Mouse (Mus musculus): ENCODE data around the gene Nfe2l2.
"Not testable (repeated sequence)": the region's sequence is repeated elsewhere in the genome, so short reads cannot be mapped to it uniquely, and the experiment has no call there.

Gene Nfe2l2

DNA sequence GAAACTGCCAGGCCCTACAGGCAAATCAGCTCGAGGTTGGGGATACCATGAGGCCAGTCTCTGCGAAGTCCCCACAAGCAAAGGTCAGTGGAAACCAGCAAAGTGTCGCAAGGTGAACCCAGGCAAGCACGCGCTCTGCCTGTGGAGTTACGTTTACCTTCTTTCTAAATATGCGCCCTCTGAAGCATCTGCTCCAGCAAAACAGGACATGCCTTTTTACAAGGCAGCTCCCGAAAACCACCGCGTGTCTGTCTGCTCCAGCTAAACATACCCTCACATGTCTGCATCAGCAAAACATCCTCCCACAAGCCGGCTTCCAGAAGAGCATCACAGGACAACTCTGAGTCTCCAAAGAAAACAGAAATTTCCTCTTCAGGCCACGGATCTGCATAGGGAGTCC lies 59.2 kb downstream of the Nfe2l2 start:
- POLR2A ChIA-PET: interaction anchor here in 3 of 4 experiments (0.8 to 11.9 kb wide), 20 partner anchors 8 to 186 kb away, joined by 3 to 246 read pairs (median 8); partner anchors contain the start of genes Hnrnpa3 (in 3 of the 3), Nfe2l2 (in 3 of the 3) and Agps (in 1 of the 3)
- CTCF ChIA-PET: interaction anchor here in 1 of 4 experiments (1.1 kb wide), 1 partner anchor 10 kb away, joined by 3 read pairs; no protein-coding TSS in a partner anchor

DNA sequence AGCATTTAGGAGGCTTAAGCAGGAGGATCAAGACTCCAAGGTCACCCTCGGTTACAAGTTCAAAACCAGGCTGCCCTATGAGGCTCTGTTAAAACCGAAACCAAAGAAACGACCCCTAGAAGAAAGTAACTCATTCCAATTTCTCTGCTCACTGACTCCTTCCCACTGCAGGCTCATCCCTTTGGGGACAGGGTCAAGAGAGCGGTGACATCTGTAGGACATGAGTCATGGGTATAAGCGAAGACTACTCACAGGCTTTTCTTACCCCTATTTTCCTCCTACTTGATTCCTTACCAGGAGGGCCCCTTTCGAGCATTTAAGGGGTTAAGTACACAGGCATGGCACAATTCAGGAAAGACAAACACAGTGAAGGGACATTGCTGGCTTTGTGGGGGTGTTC lies 60.5 kb downstream of the Nfe2l2 start:
- POLR2A ChIA-PET: interaction anchor here in 3 of 4 experiments (0.6 to 11.9 kb wide), 13 partner anchors 10 to 60 kb away, joined by 3 to 246 read pairs (median 13); partner anchors contain the start of genes Hnrnpa3 (in 3 of the 3) and Nfe2l2 (in 1 of the 3)
- CTCF ChIA-PET: no interaction called here

DNA sequence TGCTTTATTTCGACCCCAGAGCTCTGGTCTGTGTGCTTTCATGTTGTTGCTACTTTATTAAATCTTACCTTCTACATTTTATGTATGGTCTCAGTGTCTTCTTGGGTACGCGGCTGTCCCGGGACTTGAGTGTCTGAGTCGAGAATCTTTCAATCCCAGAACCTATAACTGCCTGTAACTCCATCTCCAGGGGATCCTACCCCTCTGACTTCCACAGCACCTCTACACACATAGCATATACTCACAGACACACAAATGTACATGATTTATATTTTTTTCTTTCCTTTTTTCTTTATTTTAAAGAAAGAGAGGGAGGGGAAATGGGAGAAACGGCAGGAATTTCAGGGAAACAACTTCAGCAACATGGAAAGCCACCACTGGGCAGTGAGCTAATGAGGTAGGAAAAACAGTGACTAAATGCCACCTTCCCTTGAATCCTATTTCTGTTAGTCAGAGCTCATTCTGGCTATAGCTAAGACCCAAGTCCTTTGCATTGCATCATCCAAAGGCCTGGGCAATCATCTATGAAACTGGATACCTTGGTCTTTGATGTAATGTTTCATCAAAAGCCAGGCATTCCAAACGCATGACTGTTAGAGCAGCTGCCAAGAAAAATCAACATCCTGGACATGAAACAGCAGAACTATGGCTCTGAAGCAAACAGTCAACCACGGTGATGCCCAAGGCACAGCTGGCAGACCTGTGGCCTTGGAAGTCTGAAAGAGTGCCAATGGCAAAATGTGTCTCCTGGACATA lies 61.5 kb downstream of the Nfe2l2 start:
- POLR2A ChIA-PET: interaction anchor here in 3 of 4 experiments (0.5 to 11.9 kb wide), 14 partner anchors 9 to 136 kb away, joined by 3 to 246 read pairs (median 12); partner anchors contain the start of genes Hnrnpa3 (in 3 of the 3) and Nfe2l2 (in 2 of the 3)
- CTCF ChIA-PET: no interaction called here

DNA sequence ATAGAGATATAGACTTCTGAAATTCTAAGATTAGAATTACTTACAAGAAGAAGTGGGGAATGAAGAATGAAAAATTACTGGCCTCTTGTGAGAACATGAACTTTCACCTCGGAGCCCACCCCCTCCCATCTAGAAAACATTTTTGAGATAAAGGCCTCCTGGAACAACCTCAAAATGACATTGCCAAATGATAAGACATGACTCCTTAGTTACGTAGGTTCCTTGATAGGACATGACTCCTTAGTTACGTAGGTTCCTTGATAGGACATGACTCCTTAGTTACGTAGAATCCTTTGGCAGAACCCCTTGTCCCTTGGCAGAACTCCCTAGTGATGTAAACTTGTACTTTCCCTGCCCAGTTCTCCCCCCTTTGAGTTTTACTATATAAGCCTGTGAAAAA lies 62.1 kb downstream of the Nfe2l2 start:
- POLR2A ChIA-PET: interaction anchor here in 3 of 4 experiments (0.5 to 11.9 kb wide), 7 partner anchors 8 to 136 kb away, joined by 9 to 246 read pairs (median 34); partner anchors contain the start of gene Hnrnpa3 (in 2 of the 3)
- CTCF ChIA-PET: not testable (repeated sequence)

DNA sequence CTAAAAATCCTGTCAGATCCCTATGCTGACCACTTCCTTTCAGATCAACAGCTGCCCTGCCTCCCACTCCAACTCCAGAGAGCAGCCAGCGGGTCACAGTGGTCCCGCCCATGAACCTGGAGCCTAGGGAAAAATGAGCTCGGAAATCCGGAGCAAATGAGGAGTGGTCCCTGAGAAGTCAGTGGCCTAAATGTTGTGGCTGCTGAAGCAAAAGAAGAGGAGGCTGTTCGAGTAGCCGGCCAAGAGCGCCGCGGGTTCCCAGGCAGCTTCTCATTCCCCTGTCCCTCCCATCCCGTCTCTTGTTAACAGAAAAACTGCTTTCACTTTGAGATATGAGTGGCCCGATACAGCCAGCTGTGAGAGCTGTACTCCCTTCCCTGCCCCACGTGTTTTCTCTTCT lies 64.9 kb downstream of the Nfe2l2 start:
- CTCF ChIA-PET, POLR2A ChIA-PET: not testable (repeated sequence)

DNA sequence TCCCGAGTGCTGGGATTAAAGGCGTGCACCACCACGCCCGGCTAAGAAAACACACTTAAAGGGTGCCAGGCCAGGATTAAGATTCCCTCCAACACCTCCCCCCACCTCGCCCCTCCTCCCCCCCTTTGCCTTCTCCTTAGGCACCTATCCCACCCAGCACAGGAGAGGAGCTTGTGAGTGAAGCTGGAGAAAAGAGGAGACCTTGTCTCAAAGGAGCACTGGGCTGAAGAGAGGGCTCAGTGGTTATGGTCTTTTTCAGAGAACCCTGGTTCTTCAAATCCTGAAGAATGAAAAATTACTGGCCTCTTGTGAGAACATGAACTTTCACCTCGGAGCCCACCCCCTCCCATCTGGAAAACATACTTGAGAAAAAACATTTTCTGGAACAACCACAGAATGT lies 66.6 kb downstream of the Nfe2l2 start:
- ChIA-PET CTCF (interaction anchor here in 1 of 4 experiments (0.6 kb wide), 1 partner anchor 194 kb away, joined by 5 read pairs; no protein-coding TSS in a partner anchor), POLR2A (interaction anchor here in 3 of 4 experiments (0.5 to 10.1 kb wide), 12 partner anchors 9 to 194 kb away, joined by 3 to 426 read pairs (median 32); partner anchors contain the start of genes Hnrnpa3 (in 3 of the 3), Agps (in 1 of the 3) and Nfe2l2 (in 1 of the 3))

DNA sequence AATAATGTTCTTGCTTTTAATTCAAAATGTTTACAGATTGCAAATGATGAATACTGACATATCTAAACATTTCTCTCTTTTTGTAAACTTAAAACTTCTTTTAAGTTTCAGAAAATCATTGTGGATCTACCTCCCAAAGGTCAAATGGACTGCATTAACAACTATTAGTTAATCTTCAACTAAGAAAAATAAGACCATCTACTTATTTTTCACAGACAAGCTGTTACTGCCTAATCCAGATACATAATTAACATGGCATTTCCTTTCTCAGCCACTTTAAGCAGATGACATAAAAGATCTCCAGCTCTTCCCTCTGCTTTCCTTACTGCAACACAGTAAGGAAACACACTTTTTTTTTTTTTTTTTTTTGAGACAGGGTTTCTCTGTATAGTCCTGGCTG lies 67.1 kb downstream of the Nfe2l2 start:
- ChIA-PET CTCF (interaction anchor here in 3 of 4 experiments (0.5 to 1.2 kb wide), 5 partner anchors 20 to 220 kb away, joined by 3 to 5 read pairs (median 3); partner anchors contain the start of gene Nfe2l2 (in 1 of the 3)), POLR2A (interaction anchor here in 3 of 4 experiments (0.5 to 10.1 kb wide), 25 partner anchors 7 to 195 kb away, joined by 3 to 426 read pairs (median 80); partner anchors contain the start of genes Hnrnpa3 (in 3 of the 3), Nfe2l2 (in 2 of the 3) and Agps (in 1 of the 3))

DNA sequence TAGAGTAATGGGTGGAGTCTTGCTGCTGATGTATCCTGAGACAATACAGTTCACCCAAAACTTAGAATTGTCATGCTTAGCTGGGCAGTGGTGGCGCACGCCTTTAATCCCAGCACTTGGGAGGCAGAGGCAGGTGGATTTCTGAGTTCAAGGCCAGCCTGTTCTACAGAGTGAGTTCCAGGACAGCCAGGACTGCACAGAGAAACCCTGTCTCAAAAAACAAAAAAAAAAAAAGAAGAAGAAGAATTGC lies 67.5 kb downstream of the Nfe2l2 start:
- POLR2A ChIA-PET: interaction anchor here in 3 of 4 experiments (0.7 to 10.1 kb wide), 24 partner anchors 8 to 195 kb away, joined by 3 to 426 read pairs (median 82); partner anchors contain the start of genes Hnrnpa3 (in 3 of the 3), Nfe2l2 (in 2 of the 3) and Agps (in 1 of the 3)

DNA sequence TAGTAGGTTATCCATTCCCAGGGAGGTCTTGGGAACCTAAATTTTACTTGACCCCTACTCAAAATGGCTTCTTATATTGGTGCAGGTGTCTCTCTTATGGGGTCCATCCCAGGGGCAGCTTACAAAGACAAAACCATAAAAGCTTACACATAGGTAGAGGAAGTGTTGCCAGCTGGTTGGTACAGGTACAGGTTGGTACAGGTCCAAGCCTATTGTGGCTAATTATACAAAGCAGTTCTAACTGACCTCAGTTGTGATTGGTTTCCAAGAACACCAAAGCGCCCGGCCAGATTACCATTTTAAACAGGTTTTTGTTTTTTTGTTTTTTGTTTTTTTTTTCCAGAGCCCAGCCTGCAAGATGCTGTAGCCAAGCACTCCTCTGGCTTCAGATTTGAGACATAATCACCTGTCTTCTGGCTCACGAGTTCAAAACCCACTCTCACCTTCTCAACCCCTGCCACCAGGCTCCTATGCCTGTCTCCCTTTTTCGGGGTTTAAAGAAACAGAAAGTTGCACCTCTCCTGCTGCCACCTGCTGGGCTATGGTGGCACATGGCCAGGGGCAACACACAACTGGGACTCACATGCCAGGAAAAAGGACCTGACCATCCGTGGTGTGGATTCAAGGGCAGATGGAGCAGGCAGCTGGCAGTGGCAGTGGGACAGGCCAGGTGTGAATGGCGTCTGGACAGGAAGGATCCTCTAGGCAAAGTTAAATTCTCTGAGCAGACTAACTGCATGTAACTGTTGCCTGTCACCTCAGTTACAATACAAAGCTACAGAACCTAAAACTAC lies 68.0 kb downstream of the Nfe2l2 start:
- ChIA-PET POLR2A (interaction anchor here (0.6 to 10.1 kb wide), 45 partner anchors 8 to 1344 kb away, joined by 3 to 426 read pairs (median 9); partner anchors contain the start of genes Hnrnpa3 (in 3 of the 4), Nfe2l2 (in 3 of the 4) and Agps (in 1 of the 4)), CTCF (interaction anchor here in 3 of 4 experiments (0.5 to 1.4 kb wide), 9 partner anchors 9 to 121 kb away, joined by 3 to 6 read pairs (median 3); partner anchors contain the start of gene Nfe2l2 (in 1 of the 3))

More for the DNA sequence above, 67.5 kb downstream of the Nfe2l2 start:
- CTCF ChIA-PET: interaction anchor here in 3 of 4 experiments (0.5 to 1.2 kb wide), 5 partner anchors 21 to 220 kb away, joined by 3 to 5 read pairs (median 3); partner anchors contain the start of gene Nfe2l2 (in 1 of the 3)

DNA sequence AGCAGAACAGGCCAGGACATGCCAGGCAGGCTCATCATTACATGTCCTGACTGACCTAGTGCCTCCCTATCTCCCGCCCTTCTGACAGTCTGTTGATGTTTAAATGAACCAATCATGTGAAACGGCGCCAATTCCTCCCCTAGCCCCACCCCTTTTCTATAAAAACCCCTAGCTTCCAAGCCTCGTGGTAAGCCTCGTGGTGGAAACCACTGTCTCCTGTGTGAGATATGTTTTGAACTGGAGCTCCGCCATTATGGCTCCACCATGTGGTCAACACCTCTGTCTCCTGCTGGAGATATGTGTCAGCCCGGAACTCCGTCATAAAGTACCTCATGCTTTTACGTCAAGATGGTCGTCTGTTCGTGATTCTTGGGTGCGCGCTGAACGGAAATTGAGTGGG lies 70.0 kb downstream of the Nfe2l2 start:
- CTCF ChIA-PET: interaction anchor here in 3 of 4 experiments (0.6 to 2.7 kb wide), 5 partner anchors 12 to 250 kb away, joined by 3 to 9 read pairs (median 4); no protein-coding TSS in a partner anchor
- POLR2A ChIA-PET: interaction anchor here (0.7 to 10.1 kb wide), 87 partner anchors 9 to 729 kb away, joined by 3 to 426 read pairs (median 10); partner anchors contain the start of genes Hnrnpa3 (in 4 of the 4), Agps (in 3 of the 4) and Nfe2l2 (in 3 of the 4)

DNA sequence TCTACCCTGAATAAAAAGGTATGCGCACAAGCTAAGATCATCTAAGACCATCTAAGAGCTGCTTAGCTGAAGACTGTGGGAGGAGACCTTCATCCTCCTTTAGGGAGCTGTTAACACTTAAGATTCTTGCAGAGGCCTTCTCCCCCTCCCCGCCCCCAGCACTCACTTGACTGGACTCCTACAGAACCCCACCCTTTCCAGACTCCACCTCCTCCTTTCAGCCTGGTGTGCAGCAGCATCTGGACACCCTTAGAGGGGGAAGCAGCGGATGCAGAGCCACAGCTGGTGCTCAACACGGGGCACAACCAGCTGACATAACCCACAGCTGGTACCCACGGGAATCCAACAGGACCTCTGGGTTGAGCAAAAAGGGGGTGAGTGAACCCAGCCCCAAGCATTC lies 70.7 kb downstream of the Nfe2l2 start:
- ChIA-PET POLR2A (interaction anchor here (0.6 to 10.1 kb wide), 114 partner anchors 9 to 1703 kb away, joined by 3 to 426 read pairs (median 6); partner anchors contain the start of genes Hnrnpa3 (in 4 of the 4), Agps (in 3 of the 4) and Nfe2l2 (in 3 of the 4)), CTCF (interaction anchor here in 3 of 4 experiments (0.6 to 2.7 kb wide), 9 partner anchors 11 to 803 kb away, joined by 3 to 9 read pairs (median 3); partner anchors contain the start of gene Nfe2l2 (in 1 of the 3))

DNA sequence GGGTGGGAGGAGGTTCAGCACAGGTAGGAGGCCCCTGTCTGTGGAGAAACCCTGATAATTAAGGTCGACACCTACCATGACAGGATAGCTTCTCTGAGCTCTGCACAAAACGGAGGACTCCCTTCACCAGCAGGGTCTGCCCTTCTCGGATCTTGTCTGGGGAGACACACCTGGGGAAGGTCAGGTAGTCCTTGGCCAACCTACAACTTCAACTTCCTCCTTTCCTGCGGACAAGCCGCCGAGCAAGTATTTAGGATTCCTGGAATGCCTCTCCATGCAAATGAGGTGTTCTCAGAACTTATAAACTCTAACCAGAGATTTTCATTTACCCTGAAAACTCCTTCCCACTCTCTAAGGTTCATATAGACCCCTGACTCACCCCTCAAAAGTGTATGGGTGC lies 71.1 kb downstream of the Nfe2l2 start:
- CTCF ChIA-PET: interaction anchor here in 3 of 4 experiments (0.6 to 2.7 kb wide), 10 partner anchors 11 to 802 kb away, joined by 3 to 9 read pairs (median 3); partner anchors contain the start of gene Nfe2l2 (in 1 of the 3)
- POLR2A ChIA-PET: interaction anchor here (0.6 to 10.1 kb wide), 109 partner anchors 10 to 1703 kb away, joined by 3 to 426 read pairs (median 6); partner anchors contain the start of genes Hnrnpa3 (in 4 of the 4), Agps (in 3 of the 4) and Nfe2l2 (in 3 of the 4)

DNA sequence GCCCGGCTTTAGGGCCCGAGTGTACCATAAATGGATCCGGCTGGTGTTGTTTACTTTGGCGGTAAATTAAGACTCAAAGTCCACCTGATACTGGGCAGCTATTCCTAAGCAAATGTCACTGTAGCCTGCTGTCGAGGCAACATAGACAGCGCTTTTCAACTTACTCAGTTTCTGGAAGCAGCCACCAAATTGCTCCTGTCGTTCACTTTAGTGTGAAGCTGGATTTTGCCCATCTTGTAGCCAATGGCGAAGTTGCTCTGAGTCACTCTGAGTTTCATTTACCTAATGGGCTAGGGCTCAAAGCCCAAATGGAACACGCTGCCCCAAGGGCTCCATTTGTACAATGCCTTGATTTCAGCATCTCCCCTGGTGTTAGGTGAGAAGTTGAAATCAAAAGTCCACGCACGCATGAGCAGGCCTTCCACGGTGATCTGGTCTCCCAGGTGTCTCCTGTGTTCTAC lies 71.7 kb downstream of the Nfe2l2 start:
- ChIA-PET POLR2A (interaction anchor here (0.6 to 10.1 kb wide), 77 partner anchors 10 to 1509 kb away, joined by 3 to 426 read pairs (median 13); partner anchors contain the start of genes Hnrnpa3 (in 3 of the 4), Nfe2l2 (in 3 of the 4) and Agps (in 1 of the 4)), CTCF (interaction anchor here in 3 of 4 experiments (0.6 to 2.7 kb wide), 4 partner anchors 10 to 99 kb away, joined by 3 to 9 read pairs (median 3); partner anchors contain the start of gene Nfe2l2 (in 1 of the 3))

DNA sequence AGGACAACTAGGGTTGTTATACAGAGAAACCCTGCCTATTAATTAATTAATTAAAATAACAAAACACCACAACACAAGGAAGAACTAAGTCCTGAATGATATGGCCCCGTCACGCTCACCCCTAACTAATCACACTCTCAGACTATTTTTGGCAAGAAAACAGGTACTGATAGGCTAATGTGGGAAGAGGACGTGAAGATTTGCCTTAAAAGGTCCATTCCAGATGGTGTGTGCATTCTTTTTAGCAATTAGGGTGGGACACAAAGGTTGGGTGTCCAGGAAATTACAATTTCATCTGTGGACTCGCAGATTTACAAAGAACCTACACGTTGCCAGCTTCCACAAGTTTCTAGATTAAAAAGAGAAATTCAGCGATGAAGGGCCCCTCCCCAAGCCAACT lies 72.4 kb downstream of the Nfe2l2 start:
- CTCF ChIA-PET: interaction anchor here in 1 of 4 experiments (2.7 kb wide), 1 partner anchor 9 kb away, joined by 9 read pairs; no protein-coding TSS in a partner anchor
- POLR2A ChIA-PET: interaction anchor here in 3 of 4 experiments (0.6 to 10.1 kb wide), 42 partner anchors 9 to 360 kb away, joined by 3 to 426 read pairs (median 52); partner anchors contain the start of genes Hnrnpa3 (in 3 of the 3), Nfe2l2 (in 3 of the 3) and Agps (in 1 of the 3)

DNA sequence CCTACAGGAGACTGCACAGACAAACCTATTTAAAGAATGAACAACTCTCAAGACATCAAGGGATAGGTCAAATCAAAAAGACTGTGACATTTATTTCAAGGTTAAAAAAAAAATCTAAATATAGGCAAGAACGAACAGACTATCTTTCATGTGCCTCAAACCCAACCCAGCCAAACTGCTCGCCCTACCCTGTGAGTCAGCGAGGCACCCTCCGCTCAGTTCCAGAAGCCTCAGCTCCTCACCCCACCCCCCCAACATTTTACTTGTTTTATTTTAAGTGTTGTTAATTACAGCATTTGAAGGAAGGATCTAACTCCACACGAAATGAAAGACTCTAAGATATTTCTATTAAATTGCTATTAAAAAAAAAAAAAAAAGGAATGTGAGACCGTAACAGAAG lies 73.0 kb downstream of the Nfe2l2 start:
- POLR2A ChIA-PET: interaction anchor here in 3 of 4 experiments (0.6 to 10.1 kb wide), 29 partner anchors 9 to 842 kb away, joined by 3 to 426 read pairs (median 58); partner anchors contain the start of genes Hnrnpa3 (in 3 of the 3) and Nfe2l2 (in 3 of the 3)
- CTCF ChIA-PET: no interaction called here

DNA sequence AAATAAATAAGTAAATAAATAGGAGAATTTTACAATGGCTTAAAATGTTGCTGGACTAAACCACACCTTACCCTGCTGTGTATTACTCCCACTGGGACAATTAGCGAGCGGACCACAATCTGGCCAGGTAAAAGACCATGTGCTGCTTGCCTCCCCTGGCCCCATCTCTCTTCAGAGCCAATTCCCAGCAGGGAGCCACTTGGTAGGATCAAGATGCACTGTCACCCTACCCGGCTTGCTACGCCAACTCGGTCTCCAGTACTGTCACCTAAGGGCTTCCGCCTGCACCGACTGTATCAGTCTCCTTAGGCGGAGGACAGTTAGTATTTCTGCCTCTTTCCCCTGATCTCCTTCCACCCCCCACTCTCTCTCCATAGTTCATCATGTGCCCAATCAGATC lies 76.0 kb downstream of the Nfe2l2 start:
- CTCF ChIA-PET: no interaction called here
- POLR2A ChIA-PET: interaction anchor here in 2 of 4 experiments (0.7 to 10.1 kb wide), 14 partner anchors 9 to 76 kb away, joined by 3 to 375 read pairs (median 4); partner anchors contain the start of genes Hnrnpa3 (in 2 of the 2) and Nfe2l2 (in 1 of the 2)

All from embryonic stem cell, embryonic (primary cell).